Mouse (Mus musculus) forebrain, embryonic 15.5 days (tissue): ENCODE data around the gene Gramd1b. TPM values are rescaled to one million over a fixed set of nuclear protein-coding genes. Genes with fewer than 3 reads are reported as not detected.

Source experiments
- ATAC-seq: fragments of 200-750 bp; cut with Nextera tagmentation; replicated peaks from 2 replicates; pipeline ENCODE4 v1.8.0; 2017; ENCODE audit warnings: mild to moderate bottlenecking, moderate TSS enrichment, moderate library complexity
- H3K27ac ChIP-seq: fragments of 300-500 bp; sonication (generic); replicated peaks from 2 replicates; pipeline ENCODE4 v1.5.1; 2015; ENCODE audit warnings: mild to moderate bottlenecking, inconsistent platforms
- H3K27me3 ChIP-seq: fragments of 300-500 bp; sonication (generic); 2 replicates; pipeline ENCODE4 v1.6.1; 2015; ENCODE audit warnings: inconsistent platforms
- H3K36me3 ChIP-seq: fragments of 300-500 bp; sonication (generic); 2 replicates; pipeline ENCODE4 v1.6.1; 2015; ENCODE audit warnings: mild to moderate bottlenecking, inconsistent platforms
- H3K4me1 ChIP-seq: fragments of 300-500 bp; sonication (generic); 2 replicates; pipeline ENCODE4 v1.6.1; 2015; ENCODE audit warnings: inconsistent platforms
- H3K4me2 ChIP-seq: fragments of 300-500 bp; sonication (generic); replicated peaks from 2 replicates; pipeline ENCODE4 v1.6.1; 2015; ENCODE audit warnings: mild to moderate bottlenecking, inconsistent platforms
- H3K4me3 ChIP-seq: fragments of 300-500 bp; sonication (generic); 2 replicates; pipeline ENCODE4 v1.5.1; 2015; ENCODE audit warnings: mild to moderate bottlenecking, inconsistent platforms
- H3K9ac ChIP-seq: fragments of 300-500 bp; sonication (generic); replicated peaks from 2 replicates; pipeline ENCODE4 v1.6.1; 2015; ENCODE audit warnings: mild to moderate bottlenecking, inconsistent platforms
- H3K9me3 ChIP-seq: fragments of 300-500 bp; sonication (generic); 2 replicates; pipeline ENCODE4 v1.6.1; 2016; ENCODE audit warnings: inconsistent platforms
- WGBS: fragments of 180-500 bp; shearing (Covaris S2); methylation state at CpG from one replicate; pipeline ENCODE4 v1.1.7; 2015; ENCODE audit warnings: mixed read lengths; 5-methylcytosine and 5-hydroxymethylcytosine counted together
- polyA plus RNA-seq: library from polyadenylated mRNA; unstranded; fragments of >200 nt; fragmentation: Nextera tagmentation; extraction: Ambion mirVana; gene quantifications from 2 replicates; pipeline ENCODE4 v1.2.1, GENCODE M21; 2015

Gramd1b gene
- polyA plus RNA-seq, 1 experiment from 2014 or later = 18.2 TPM

DNA sequence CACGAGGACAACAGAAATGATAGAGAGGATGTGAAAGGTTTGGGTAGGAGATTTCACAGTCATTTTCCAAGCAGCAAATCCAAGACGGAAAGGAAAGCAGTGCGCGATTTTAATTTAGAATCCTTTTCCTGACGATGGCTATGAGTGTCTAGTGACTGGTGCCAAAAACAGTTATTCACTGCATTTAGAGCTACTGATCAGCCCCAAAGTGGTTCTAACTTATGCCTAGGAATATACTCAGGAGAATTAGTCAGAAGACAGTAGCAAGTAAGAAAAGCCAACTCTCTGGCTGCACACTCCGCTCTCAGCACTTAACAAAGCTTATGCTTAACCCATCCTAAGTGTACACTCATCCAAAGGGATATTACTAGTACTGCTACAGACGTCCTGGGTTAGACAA is 166.9 kb downstream of the Gramd1b start:
- H3K9me3 ChIP-seq = no peaks in the 10 kb centered on the region
- H3K4me3 ChIP-seq = no peak overlapping the region
- H3K4me1 ChIP-seq = 0 out of 2 replicates have a peak, but pooled peaks cover 3% of the 10 kb centered on the region
- no peak overlapping the region for H3K27ac ChIP-seq
- no peaks in the 10 kb centered on the region for H3K27me3 ChIP-seq
- no peak overlapping the region for H3K4me2 ChIP-seq
- no peak for ATAC-seq
- 76% methylated on average over 7 of the region's 7 CpGs for WGBS
- no peak overlapping the region for H3K9ac ChIP-seq
- no peaks in the 10 kb centered on the region for H3K36me3 ChIP-seq

DNA sequence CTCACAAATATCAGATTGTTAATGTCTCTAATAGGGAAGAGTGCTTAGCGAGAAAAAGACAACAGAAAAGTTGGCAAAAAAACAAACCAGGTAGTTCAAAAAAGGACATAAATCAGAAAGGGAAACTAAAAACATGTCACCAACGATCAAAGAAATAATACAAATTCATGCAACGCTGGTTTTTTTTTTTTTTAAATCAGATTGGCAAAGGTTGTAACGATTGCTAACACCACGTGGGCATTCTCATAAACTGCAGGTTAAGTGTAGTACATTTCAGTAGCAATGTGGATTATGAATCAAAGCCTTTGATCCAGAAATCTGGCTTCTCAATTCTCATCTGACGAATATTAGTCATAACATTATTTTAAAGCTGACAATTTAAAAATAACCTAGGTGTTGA is 169.2 kb downstream of the Gramd1b start:
- ATAC-seq = no peak
- H3K9me3 ChIP-seq = no peaks in the 10 kb centered on the region
- H3K36me3 ChIP-seq = no peaks in the 10 kb centered on the region
- H3K27me3 ChIP-seq = no peaks in the 10 kb centered on the region
- no peak overlapping the region for H3K4me2 ChIP-seq
- peaks cover 14% of the 10 kb centered on the region for H3K4me1 ChIP-seq
- no peak overlapping the region for H3K27ac ChIP-seq
- 88% methylated on average over 6 of the region's 6 CpGs for WGBS
- H3K4me3 ChIP-seq = no peak overlapping the region
- no peak overlapping the region for H3K9ac ChIP-seq

DNA sequence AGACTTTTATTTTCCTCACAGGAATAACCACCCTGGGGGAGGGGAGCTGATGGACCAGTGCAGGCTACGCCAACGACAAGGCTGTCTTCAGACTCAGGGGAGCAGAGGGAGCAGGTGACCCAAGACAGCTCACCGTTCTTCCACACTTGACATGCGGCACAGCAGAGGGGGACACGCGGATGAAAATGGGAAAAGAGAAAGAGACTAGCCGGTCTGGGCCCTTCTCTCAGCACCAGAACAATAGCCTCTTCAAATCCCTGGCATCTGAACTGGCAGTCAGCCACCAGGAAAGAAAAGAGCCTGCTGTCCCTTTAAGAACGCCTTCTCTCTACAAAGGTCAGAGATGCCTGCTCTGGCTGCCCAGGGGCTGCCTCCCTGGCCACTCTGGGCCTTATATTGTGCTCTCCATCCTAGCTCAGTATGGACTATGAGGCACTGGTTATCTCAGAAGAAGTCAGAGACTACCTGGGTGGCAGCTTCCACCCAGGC is 172.7 kb downstream of the Gramd1b start:
- no peaks in the 10 kb centered on the region for H3K9me3 ChIP-seq
- H3K9ac ChIP-seq = no peak overlapping the region
- H3K36me3 ChIP-seq = no peaks in the 10 kb centered on the region
- 10% methylated on average over 8 of the region's 8 CpGs for WGBS
- peaks cover 12% of the 10 kb centered on the region for H3K4me1 ChIP-seq
- 0 out of 2 replicates have a peak overlapping the region, but pooled peaks have one; percentile 17 for H3K27ac ChIP-seq
- peak overlapping the region; percentile 26 for H3K4me2 ChIP-seq
- ATAC-seq = peak; percentile 64
- no peak overlapping the region for H3K4me3 ChIP-seq
- H3K27me3 ChIP-seq = no peaks in the 10 kb centered on the region

DNA sequence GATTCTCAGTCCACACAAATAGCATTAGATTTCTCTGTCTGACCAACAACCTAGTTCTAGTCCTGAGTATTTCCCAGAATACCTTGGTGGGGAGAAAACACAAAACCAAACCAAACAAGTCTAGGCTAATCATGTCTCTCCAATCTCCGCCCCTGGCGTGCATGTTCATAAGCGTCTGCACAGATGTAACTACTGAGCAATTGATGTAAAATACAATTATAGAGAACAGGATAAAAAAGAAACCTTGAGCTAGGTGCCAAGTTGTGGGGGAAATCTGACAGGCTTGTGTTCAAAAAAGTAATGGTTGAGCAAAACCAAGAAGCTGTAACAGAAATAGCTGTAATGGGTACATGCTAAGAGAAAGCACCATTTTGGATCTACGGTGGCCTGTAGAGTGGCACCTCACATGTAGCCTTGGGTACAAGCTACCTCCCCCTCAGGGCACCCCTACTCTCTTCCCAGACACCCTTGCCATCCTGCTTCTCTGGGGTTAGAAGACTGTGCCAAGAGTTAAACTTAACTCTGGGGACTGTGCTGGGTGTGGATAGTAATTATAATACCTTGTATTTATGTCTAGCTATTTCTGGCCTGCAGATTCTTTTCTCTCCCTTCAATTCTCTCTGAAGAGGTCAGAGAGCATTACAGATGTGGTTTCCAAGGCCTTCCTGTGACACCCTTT is 174.3 kb downstream of the Gramd1b start:
- Histone ChIP-seq H3K36me3 (no peaks in the 10 kb centered on the region), H3K4me1 (peaks cover 12% of the 10 kb centered on the region), H3K27ac (no peak overlapping the region), H3K4me3 (no peak overlapping the region), H3K4me2 (no peak overlapping the region), H3K9me3 (no peaks in the 10 kb centered on the region), H3K9ac (no peak overlapping the region), H3K27me3 (no peaks in the 10 kb centered on the region)
- ATAC-seq = no peak
- 95% methylated on average over 4 of the region's 4 CpGs for WGBS

DNA sequence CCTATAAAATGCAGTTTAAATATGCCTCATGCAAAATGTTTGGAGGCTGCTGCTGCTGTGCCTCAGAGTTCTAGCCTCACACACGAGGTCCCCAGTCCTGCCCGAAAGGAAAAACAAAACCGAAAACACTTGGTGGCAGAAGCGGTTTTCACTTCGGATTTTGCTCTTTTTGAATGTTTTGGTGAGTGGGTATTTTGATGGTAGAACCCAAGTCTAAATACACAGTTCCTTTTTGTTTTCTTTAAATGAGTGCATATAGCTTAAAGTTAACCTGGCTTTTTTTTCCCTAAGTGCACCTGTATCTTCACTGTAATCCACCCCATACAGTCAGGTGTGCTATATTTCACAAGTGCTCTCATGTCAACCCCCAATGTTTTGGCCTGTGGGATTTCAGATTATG is 174.8 kb downstream of the Gramd1b start:
- no peaks in the 10 kb centered on the region for H3K27me3 ChIP-seq
- H3K27ac ChIP-seq = no peak overlapping the region
- H3K9me3 ChIP-seq = no peaks in the 10 kb centered on the region
- peaks cover 12% of the 10 kb centered on the region for H3K4me1 ChIP-seq
- ATAC-seq = no peak
- no peak overlapping the region for H3K4me3 ChIP-seq
- no peak overlapping the region for H3K4me2 ChIP-seq
- H3K36me3 ChIP-seq = no peaks in the 10 kb centered on the region
- 93% methylated on average over 5 of the region's 5 CpGs for WGBS
- no peak overlapping the region for H3K9ac ChIP-seq

DNA sequence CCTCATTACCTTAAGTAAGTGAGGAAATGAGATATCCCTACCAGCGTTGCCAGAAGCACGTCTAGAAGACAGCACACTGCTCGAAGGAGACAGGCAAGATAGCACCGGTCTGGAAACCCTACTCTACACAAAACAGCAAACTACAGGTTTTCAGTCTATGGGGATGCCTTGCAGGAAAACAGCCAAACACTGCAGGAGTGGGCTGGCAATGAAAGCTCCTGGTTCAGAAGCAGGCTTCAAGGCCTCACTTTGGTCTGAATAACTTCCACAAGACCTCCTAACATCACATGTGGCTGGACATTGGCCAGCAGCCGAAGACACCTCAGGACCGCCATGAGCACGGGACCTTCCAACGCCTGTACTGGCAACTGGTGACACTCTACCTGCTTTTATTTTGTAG is 175.8 kb downstream of the Gramd1b start:
- no peak for ATAC-seq
- Histone ChIP-seq H3K9me3 (no peaks in the 10 kb centered on the region), H3K27ac (no peak overlapping the region), H3K4me3 (no peak overlapping the region), H3K9ac (no peak overlapping the region), H3K36me3 (no peaks in the 10 kb centered on the region), H3K27me3 (no peaks in the 10 kb centered on the region), H3K4me2 (no peak overlapping the region), H3K4me1 (peaks cover 14% of the 10 kb centered on the region)
- WGBS = 96% methylated on average over 8 of the region's 8 CpGs

DNA sequence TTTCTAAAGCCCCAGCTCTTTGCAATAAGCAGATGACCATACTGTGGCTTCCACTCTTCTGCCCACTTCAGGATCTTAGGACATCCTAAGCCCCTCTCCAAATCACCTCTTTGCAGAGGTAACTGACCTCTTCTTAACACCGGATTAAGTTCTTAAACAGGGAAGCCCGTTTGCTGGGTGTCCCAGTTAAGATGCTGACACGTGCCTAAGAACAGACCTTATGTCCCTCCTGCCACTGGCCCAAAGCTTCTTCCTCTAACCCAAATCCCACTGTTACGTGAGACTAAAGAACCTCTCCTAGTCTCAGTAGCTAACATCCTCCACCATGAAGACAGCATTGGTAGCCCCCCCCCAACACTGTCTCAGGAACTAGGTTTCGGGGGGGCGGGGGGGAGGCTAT is 177.6 kb downstream of the Gramd1b start:
- no peaks in the 10 kb centered on the region for H3K36me3 ChIP-seq

DNA sequence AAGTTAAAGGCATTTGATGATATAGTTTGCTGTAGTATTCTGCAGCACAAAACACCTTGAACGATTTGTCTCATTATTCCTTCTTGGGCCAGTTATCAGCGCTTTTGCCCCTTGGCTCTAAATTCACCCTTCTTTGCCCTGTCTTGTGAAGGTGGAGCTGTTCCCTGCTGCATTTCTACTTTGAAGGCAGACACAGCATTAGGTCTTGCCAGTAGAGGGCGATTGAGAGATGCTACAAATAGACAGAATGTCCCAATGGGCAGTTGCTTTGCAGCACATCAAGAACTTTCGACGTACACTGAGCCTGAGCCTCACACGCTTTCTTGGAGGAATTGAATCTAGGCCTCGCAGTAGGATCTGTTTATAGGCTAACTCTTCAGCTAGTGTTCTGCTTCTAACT is 180.5 kb downstream of the Gramd1b start:
- ATAC-seq = no peak
- no peaks in the 10 kb centered on the region for H3K9me3 ChIP-seq
- H3K9ac ChIP-seq = no peak overlapping the region
- 22% methylated on average over 7 of the region's 7 CpGs for WGBS
- H3K27ac ChIP-seq = no peak overlapping the region
- no peaks in the 10 kb centered on the region for H3K27me3 ChIP-seq
- H3K4me3 ChIP-seq = no peak overlapping the region
- H3K36me3 ChIP-seq = no peaks in the 10 kb centered on the region
- no peak overlapping the region for H3K4me2 ChIP-seq
- peaks cover 14% of the 10 kb centered on the region for H3K4me1 ChIP-seq

More for the DNA sequence above, 177.6 kb downstream of the Gramd1b start:
- 77% methylated on average over 6 of the region's 6 CpGs for WGBS
- H3K27ac ChIP-seq = no peak overlapping the region
- H3K9me3 ChIP-seq = no peaks in the 10 kb centered on the region
- H3K4me2 ChIP-seq = no peak overlapping the region
- H3K9ac ChIP-seq = no peak overlapping the region
- no peak overlapping the region for H3K4me3 ChIP-seq
- no peaks in the 10 kb centered on the region for H3K27me3 ChIP-seq
- peaks cover 9% of the 10 kb centered on the region for H3K4me1 ChIP-seq
- ATAC-seq = no peak

DNA sequence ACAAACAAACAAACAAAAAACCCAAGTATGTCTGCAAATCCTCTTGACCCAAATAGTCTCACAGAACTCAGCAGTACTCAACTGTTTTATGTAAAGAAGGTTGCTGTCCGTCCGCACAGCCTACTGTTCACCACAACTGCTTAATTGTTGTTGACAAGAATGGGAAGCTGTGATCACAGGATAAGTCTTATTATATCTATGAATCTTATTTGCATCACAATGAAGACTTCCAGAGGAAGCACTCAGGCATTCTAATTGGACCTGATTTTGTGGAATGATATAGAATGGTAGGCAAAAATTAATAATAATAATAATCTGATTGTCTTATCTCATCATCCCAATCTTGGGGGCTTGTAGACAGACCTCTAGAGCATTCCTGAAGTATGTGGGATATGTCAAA is 181.1 kb downstream of the Gramd1b start:
- WGBS = 8% methylated on average over 2 of the region's 2 CpGs
- Histone ChIP-seq H3K9ac (no peak overlapping the region), H3K4me2 (no peak overlapping the region), H3K4me3 (no peak overlapping the region), H3K27me3 (no peaks in the 10 kb centered on the region), H3K27ac (no peak overlapping the region), H3K9me3 (no peaks in the 10 kb centered on the region), H3K36me3 (no peaks in the 10 kb centered on the region), H3K4me1 (peaks cover 20% of the 10 kb centered on the region)
- no peak for ATAC-seq

DNA sequence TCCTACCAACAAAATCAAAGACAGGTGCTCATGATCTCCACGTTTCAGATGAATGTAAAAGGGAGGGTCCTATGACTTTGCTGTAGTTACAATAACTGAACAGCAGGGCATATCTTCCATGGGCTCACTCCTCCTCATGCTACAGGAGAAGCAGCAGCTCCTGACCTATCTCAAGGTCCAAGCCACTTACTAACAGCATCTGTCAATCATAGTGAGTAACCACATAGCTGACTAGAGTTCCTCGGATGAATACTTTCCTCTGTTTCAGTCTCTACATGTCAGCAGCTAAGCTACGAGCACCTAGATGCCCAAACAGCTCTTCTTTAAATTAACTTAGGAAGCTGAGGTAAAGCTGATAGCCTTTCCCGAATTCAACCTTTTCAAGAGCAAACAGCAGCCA is 181.6 kb downstream of the Gramd1b start:
- no peak for ATAC-seq
- 70% methylated on average over 4 of the region's 4 CpGs for WGBS
- Histone ChIP-seq H3K4me2 (no peak overlapping the region), H3K27me3 (no peaks in the 10 kb centered on the region), H3K9me3 (no peaks in the 10 kb centered on the region), H3K4me1 (peaks cover 25% of the 10 kb centered on the region), H3K36me3 (no peaks in the 10 kb centered on the region), H3K9ac (no peak overlapping the region), H3K4me3 (no peak overlapping the region), H3K27ac (no peak overlapping the region)

DNA sequence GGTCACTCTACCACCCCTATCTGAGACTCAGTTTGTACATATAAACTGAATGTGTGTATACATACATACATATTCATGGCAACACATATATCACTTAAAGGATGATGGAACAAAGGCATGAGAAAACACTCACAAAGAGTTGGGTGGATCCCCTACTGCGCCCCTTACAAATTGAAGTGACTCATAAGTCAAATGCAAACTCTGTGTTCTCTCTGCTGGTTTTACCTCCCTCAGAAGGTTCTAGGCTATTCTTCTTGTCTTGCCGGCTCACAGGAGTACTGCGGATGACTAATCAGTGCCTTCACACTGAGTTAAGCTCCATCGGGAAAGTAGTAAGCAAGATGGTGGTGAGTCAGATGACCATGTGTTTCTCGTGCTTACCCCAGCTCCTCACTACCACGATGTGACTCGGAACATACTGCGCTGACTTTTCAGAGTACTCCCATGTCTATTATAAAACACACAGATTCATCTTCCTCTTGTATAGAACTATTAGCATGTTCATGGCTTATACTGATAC is 182.4 kb downstream of the Gramd1b start:
- Histone ChIP-seq H3K27ac (no peak overlapping the region), H3K4me3 (no peak overlapping the region), H3K4me2 (no peak overlapping the region), H3K9me3 (no peaks in the 10 kb centered on the region), H3K9ac (no peak overlapping the region), H3K36me3 (no peaks in the 10 kb centered on the region), H3K27me3 (no peaks in the 10 kb centered on the region), H3K4me1 (peaks cover 33% of the 10 kb centered on the region)
- 95% methylated on average over 8 of the region's 8 CpGs for WGBS
- ATAC-seq = no peak

DNA sequence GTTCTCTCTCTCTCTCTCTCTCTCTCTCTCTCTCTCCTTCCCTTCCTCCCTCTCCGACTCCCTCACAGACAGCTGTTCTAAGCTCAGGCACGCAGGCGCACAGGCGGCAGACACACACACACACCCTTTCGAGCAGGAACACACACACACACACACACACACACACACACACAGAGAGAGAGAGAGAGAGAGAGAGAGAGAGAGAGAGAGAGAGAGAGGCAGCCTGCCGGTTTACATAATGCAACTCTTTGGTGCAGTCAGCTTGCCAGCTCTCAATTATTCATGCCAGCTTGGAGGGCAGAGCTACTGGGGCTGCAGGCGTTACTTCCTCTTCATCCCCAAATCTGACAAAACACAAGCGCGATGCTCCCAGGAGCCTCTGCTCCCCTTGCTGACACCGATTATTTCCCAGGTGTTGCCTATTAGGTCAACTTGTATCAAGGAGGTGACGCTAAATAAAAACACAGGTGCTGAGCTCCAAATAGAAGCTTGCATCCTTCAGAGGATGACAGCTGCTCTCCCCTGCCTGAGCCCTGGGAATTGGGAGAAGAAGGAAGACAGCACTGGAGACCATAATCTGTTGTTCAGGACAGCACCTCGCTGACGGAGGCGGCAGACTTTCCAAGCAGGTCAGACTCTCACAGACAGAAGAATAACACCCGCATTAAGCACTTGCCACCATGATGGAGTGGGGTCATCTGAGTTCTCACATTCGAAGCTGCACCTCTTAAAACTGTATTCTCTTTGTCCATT is 184.8 kb downstream of the Gramd1b start:
- Histone ChIP-seq H3K9ac (peak overlapping the region; percentile 61), H3K27ac (peak overlapping the region; percentile 96), H3K4me2 (peak overlapping the region; percentile 77), H3K9me3 (no peaks in the 10 kb centered on the region), H3K4me1 (peaks cover 55% of the 10 kb centered on the region), H3K4me3 (peak overlapping the region; percentile 47), H3K36me3 (no peaks in the 10 kb centered on the region), H3K27me3 (no peaks in the 10 kb centered on the region)
- WGBS = 13% methylated on average over 16 of the region's 16 CpGs
- peak; percentile 90 for ATAC-seq
